Mouse (Mus musculus): ENCODE data around the gene Olfr701. TPM values are rescaled to one million over a fixed set of nuclear protein-coding genes. Genes with fewer than 3 reads are reported as not detected.

Olfr701 gene
- not detected in 2 replicates for polyA plus RNA-seq (2014; fragmentation: Nextera tagmentation; extraction: Ambion mirVana)

DNA sequence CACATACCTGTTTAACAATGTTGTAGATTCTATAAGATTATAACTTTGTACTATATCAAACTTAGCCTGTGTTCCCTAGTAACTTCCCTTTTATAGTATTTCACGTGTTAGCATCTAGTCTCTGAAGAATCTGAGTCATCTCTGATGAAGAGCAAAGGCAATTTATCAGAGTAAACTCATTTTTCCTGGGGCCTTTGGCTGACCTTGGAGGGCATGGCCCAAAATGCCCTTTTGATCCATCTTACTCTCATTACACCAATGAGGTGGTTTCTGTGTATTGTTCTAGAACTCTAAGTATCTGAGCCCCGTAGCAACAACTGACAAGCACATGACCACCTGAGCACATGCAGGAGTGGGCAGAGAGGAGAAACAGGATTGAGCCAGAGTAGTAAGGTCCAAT, at the start of gene Olfr701:
Olfr701 (plus strand) TSS at position 301 of the 400 bp plus-strand sequence.
- ATAC-seq (ENCODE audit: low FRiP score, low TSS enrichment) (no peak), DNase-seq (no peak)
- 71% methylated on average over 2 of the region's 2 CpGs for WGBS

DNA sequence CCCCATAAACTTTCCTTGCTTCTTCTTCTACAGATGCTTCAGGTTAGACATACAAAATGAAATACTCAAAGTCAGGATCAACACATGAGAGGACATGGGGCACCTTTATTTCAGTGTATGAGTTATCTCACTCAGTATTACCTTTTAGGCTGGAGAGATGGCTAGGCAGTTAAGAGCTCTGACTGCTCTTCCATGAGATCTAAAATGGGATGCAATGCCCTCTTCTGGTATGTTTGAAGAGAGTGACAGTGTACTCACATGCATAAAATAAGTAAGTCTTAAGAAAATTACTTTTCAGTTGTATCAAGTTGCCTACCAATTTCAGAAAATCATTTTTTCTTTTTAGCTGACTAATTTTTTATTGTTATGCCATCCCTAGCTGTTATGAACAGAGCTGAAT, 25.6 kb upstream of the Olfr701 start:
- Histone ChIP-seq H3K9me3 (ENCODE audit: control insufficient read depth, low read length) (no peaks in the 10 kb centered on the region), H3K36me3 (ENCODE audit: control insufficient read depth, insufficient read depth, low read length) (no peaks in the 10 kb centered on the region), H3K4me2 (ENCODE audit: low read length) (no peak overlapping the region), H3K27ac (replicated peaks; ENCODE audit: low read depth, low read length) (no peak overlapping the region), H3K27me3 (ENCODE audit: control insufficient read depth, insufficient read depth, low read length) (no peaks in the 10 kb centered on the region), H3K4me3 (replicated peaks; ENCODE audit: low read depth, low read length) (no peak overlapping the region), H3K4me1 (ENCODE audit: control insufficient read depth, insufficient read depth, low read length) (no peaks in the 10 kb centered on the region), H3K9ac (replicated peaks; ENCODE audit: low read length) (no peak overlapping the region)
- no peak for ATAC-seq (ENCODE audit: low FRiP score, low TSS enrichment)
- no peak for DNase-seq

More for the DNA sequence above, at the start of gene Olfr701:
- no peak within 1 kb of the TSS for H3K9ac ChIP-seq (replicated peaks; ENCODE audit: low read length)
- no peak within 1 kb of the TSS for H3K27ac ChIP-seq (replicated peaks; ENCODE audit: low read depth, low read length)
- no peaks in the 10 kb centered on the region for H3K27me3 ChIP-seq (ENCODE audit: control insufficient read depth, insufficient read depth, low read length)
- no peak within 1 kb of the TSS for H3K4me3 ChIP-seq (replicated peaks; ENCODE audit: low read depth, low read length)
- H3K4me2 ChIP-seq (ENCODE audit: low read length), result no peak within 1 kb of the TSS
- H3K9me3 ChIP-seq (ENCODE audit: control insufficient read depth, low read length), result no peaks in the 10 kb centered on the region
- H3K4me1 ChIP-seq (ENCODE audit: control insufficient read depth, insufficient read depth, low read length), result no peaks in the 10 kb centered on the region
- H3K36me3 ChIP-seq (ENCODE audit: control insufficient read depth, insufficient read depth, low read length), result no peaks in the 10 kb centered on the region

DNA sequence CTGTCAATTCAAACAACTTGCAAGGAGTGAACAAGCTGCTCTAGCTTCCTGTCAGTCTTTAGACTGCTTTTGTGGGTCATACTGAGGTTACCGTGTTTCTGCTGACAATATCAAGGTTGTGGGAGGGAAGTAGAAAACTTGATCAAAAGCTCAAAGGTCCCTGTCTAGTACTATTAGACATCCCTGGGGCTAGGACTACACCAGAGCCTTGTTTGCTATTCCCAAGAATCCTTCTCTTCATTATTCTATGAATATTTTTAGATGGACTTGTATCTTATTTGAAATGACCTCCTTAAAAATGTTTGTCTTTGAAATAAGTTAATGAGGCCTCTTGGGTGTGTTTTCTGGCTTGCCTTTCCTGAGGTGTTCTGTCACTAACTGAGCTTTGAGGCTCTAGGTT, 20.8 kb upstream of the Olfr701 start, which contains the start of gene Olfr699:
Olfr699 (minus strand) TSS at position 101 of the 400 bp plus-strand sequence.
- Histone ChIP-seq H3K36me3 (ENCODE audit: control insufficient read depth, insufficient read depth, low read length) (no peaks in the 10 kb centered on the region), H3K4me3 (replicated peaks; ENCODE audit: low read depth, low read length) (no peak within 1 kb of the TSS), H3K27ac (replicated peaks; ENCODE audit: low read depth, low read length) (no peak within 1 kb of the TSS), H3K9ac (replicated peaks; ENCODE audit: low read length) (no peak within 1 kb of the TSS), H3K4me2 (ENCODE audit: low read length) (no peak within 1 kb of the TSS), H3K9me3 (ENCODE audit: control insufficient read depth, low read length) (no peaks in the 10 kb centered on the region), H3K27me3 (ENCODE audit: control insufficient read depth, insufficient read depth, low read length) (no peaks in the 10 kb centered on the region), H3K4me1 (ENCODE audit: control insufficient read depth, insufficient read depth, low read length) (no peaks in the 10 kb centered on the region)
- DNase-seq (no peak), ATAC-seq (ENCODE audit: low FRiP score, low TSS enrichment) (no peak)
- 94% methylated on average over 1 of the region's 1 CpGs for WGBS

DNA sequence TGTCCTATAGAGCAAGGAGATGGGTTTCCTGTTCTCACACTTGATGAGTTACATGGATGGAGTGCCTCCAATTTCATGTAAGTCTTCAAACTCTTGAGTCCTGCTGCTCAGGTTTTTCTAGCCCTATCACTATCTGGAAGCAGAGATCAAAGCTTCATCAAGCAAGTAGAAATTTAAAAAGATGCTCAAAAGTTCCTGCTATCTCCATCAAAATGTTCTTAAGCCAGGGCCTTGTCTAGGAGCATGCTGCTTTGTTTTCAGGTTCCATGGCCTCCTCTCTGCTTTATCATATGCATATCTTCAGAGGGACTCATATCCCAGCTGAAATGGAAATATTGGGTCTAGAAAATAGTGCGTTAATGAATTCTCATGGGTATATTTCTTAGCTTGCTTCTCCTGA, 5.2 kb upstream of the Olfr701 start, which contains the start of gene Olfr700:
Olfr700 (minus strand) TSS at position 101 of the 400 bp plus-strand sequence.
- H3K27ac ChIP-seq (replicated peaks; ENCODE audit: low read depth, low read length), result no peak within 1 kb of the TSS
- H3K4me2 ChIP-seq (ENCODE audit: low read length), result no peak within 1 kb of the TSS
- H3K4me1 ChIP-seq (ENCODE audit: control insufficient read depth, insufficient read depth, low read length), result no peaks in the 10 kb centered on the region
- DNase-seq, result no peak
- ATAC-seq (ENCODE audit: low FRiP score, low TSS enrichment), result no peak
- no peaks in the 10 kb centered on the region for H3K36me3 ChIP-seq (ENCODE audit: control insufficient read depth, insufficient read depth, low read length)
- WGBS, result 87% methylated on average over 1 of the region's 1 CpGs
- no peak within 1 kb of the TSS for H3K4me3 ChIP-seq (replicated peaks; ENCODE audit: low read depth, low read length)
- H3K27me3 ChIP-seq (ENCODE audit: control insufficient read depth, insufficient read depth, low read length), result no peaks in the 10 kb centered on the region
- no peak within 1 kb of the TSS for H3K9ac ChIP-seq (replicated peaks; ENCODE audit: low read length)
- H3K9me3 ChIP-seq (ENCODE audit: control insufficient read depth, low read length), result no peaks in the 10 kb centered on the region

DNA sequence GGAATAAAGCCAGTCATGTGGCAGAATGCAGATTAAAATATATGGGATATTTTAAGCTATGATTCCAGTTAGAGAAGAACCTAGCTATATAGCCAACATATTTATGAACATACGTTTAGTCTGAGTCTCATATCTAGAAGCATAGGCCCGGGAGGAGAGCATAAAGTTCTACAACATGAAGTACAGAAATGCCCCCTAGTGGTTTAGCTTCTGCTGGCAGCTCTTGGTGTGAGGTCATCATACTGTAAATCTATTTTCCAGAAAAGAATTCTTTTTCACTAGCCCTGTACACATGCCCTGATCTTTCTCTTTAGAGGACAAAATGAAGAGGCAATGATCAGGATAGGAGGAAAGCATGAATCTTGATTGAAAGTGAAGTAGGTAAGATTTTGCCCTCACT, 1.8 kb downstream of the Olfr701 start:
- no peaks in the 10 kb centered on the region for H3K36me3 ChIP-seq (ENCODE audit: control insufficient read depth, insufficient read depth, low read length)
- H3K4me1 ChIP-seq (ENCODE audit: control insufficient read depth, insufficient read depth, low read length), result no peaks in the 10 kb centered on the region
- H3K9ac ChIP-seq (replicated peaks; ENCODE audit: low read length), result no peak overlapping the region
- H3K4me3 ChIP-seq (replicated peaks; ENCODE audit: low read depth, low read length), result no peak overlapping the region
- ATAC-seq (ENCODE audit: low FRiP score, low TSS enrichment), result no peak
- H3K9me3 ChIP-seq (ENCODE audit: control insufficient read depth, low read length), result no peaks in the 10 kb centered on the region
- WGBS, result 54% methylated on average over 2 of the region's 2 CpGs
- H3K27me3 ChIP-seq (ENCODE audit: control insufficient read depth, insufficient read depth, low read length), result no peaks in the 10 kb centered on the region
- peak; percentile 12 for DNase-seq
- H3K4me2 ChIP-seq (ENCODE audit: low read length), result no peak overlapping the region
- H3K27ac ChIP-seq (replicated peaks; ENCODE audit: low read depth, low read length), result no peak overlapping the region

DNA sequence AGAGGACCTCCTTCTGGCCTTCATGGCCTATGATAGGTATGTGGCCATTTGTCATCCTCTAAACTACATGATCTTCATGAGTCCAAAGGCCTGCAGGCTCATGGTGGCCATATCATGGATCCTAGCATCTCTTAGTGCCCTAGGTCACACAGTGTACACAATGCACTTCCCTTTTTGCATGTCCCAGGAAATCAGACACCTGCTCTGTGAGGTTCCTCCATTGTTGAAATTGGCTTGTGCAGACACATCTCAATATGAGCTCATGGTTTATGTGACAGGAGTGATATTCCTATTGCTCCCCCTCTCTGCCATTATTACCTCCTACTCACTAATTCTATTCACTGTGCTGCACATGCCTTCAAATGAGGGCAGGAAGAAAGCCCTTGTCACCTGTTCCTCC, 4.5 kb downstream of the Olfr701 start:
- no peaks in the 10 kb centered on the region for H3K4me1 ChIP-seq (ENCODE audit: control insufficient read depth, insufficient read depth, low read length)
- DNase-seq, result no peak
- H3K36me3 ChIP-seq (ENCODE audit: control insufficient read depth, insufficient read depth, low read length), result no peaks in the 10 kb centered on the region
- H3K4me2 ChIP-seq (ENCODE audit: low read length), result no peak overlapping the region
- no peak overlapping the region for H3K9ac ChIP-seq (replicated peaks; ENCODE audit: low read length)
- no peaks in the 10 kb centered on the region for H3K27me3 ChIP-seq (ENCODE audit: control insufficient read depth, insufficient read depth, low read length)
- H3K4me3 ChIP-seq (replicated peaks; ENCODE audit: low read depth, low read length), result no peak overlapping the region
- ATAC-seq (ENCODE audit: low FRiP score, low TSS enrichment), result no peak
- H3K9me3 ChIP-seq (ENCODE audit: control insufficient read depth, low read length), result no peaks in the 10 kb centered on the region
- H3K27ac ChIP-seq (replicated peaks; ENCODE audit: low read depth, low read length), result no peak overlapping the region

DNA sequence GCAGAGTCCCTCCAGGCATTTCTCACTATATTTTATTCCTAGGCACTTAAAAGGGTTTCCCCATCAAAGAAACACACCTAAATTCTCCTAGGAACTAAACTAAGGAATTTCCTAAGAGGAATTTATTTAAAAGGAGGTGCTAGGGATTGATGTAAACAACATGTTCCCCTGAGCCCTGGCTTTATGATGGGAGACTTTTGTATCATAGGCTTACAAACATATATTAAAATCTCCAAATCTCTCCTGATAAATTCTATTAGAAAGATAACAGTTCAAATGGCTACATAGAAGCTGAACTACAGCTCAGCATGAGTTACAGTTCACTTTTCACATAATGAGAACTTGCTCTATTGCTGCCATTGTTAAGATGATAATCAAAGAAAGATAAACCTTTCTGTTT, 19.9 kb downstream of the Olfr701 start, which contains the start of gene Olfr702:
Olfr702 (minus strand) TSS at position 101 of the 400 bp plus-strand sequence.
- no peak for ATAC-seq (ENCODE audit: low FRiP score, low TSS enrichment)
- no peak for DNase-seq
- no peak within 1 kb of the TSS for H3K4me3 ChIP-seq (replicated peaks; ENCODE audit: low read depth, low read length)

DNA sequence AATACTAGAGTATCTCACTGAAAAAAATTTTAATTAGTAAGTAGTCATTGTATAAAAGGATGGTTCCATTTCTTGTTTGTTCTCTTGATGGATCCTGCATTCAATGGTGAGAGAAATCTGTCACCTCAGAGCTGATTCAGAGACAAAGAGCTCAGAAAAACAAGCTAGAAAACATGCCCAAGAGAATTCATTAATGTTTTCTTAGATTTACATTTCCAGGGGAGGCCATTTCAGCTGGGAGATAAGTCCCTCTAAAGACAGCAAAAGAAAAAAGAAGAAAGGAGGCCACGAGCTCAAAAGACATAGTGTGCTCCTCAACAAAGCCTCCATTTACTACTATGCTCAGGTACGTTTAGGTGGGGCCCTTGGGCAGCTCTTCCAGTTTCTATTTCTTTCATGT, 29.1 kb downstream of the Olfr701 start, which contains the start of gene Olfr703:
Olfr703 (plus strand) TSS at position 301 of the 400 bp plus-strand sequence.
- no peak for ATAC-seq (ENCODE audit: low FRiP score, low TSS enrichment)
- no peak within 1 kb of the TSS for H3K9ac ChIP-seq (replicated peaks; ENCODE audit: low read length)
- H3K27ac ChIP-seq (replicated peaks; ENCODE audit: low read depth, low read length), result no peak within 1 kb of the TSS
- no peak for DNase-seq
- WGBS, result 69% methylated on average over 2 of the region's 2 CpGs
- H3K36me3 ChIP-seq (ENCODE audit: control insufficient read depth, insufficient read depth, low read length), result no peaks in the 10 kb centered on the region
- H3K4me2 ChIP-seq (ENCODE audit: low read length), result no peak within 1 kb of the TSS
- H3K4me3 ChIP-seq (replicated peaks; ENCODE audit: low read depth, low read length), result no peak within 1 kb of the TSS
- no peaks in the 10 kb centered on the region for H3K4me1 ChIP-seq (ENCODE audit: control insufficient read depth, insufficient read depth, low read length)
- H3K9me3 ChIP-seq (ENCODE audit: control insufficient read depth, low read length), result no peaks in the 10 kb centered on the region
- no peaks in the 10 kb centered on the region for H3K27me3 ChIP-seq (ENCODE audit: control insufficient read depth, insufficient read depth, low read length)

More for the DNA sequence above, 19.9 kb downstream of the Olfr701 start, which contains the start of gene Olfr702:
- H3K4me2 ChIP-seq (ENCODE audit: low read length), result no peak within 1 kb of the TSS
- H3K4me1 ChIP-seq (ENCODE audit: control insufficient read depth, insufficient read depth, low read length), result no peaks in the 10 kb centered on the region
- no peaks in the 10 kb centered on the region for H3K9me3 ChIP-seq (ENCODE audit: control insufficient read depth, low read length)
- H3K27me3 ChIP-seq (ENCODE audit: control insufficient read depth, insufficient read depth, low read length), result no peaks in the 10 kb centered on the region
- H3K36me3 ChIP-seq (ENCODE audit: control insufficient read depth, insufficient read depth, low read length), result no peaks in the 10 kb centered on the region
- no peak within 1 kb of the TSS for H3K27ac ChIP-seq (replicated peaks; ENCODE audit: low read depth, low read length)
- H3K9ac ChIP-seq (replicated peaks; ENCODE audit: low read length), result no peak within 1 kb of the TSS

DNA sequence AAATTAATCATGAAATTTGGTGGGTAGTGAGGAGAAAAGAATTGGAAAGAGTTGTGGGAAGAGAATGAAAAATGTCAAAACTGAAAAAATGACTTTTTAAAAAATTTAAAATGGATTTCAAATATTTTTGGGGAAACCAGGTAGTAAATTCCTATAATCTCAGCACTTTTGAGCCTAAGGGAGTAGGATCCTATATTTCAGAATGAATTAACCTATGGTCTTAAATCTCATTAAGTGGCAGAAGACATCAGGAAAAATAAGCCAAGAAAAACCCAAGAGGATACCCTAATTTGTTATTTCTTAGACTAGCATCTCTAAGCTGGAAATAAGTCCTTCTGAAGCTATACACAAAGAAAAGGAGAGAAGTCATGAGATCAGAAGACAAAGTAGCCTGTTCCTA, 49.0 kb downstream of the Olfr701 start, which contains the start of gene Olfr704:
Olfr704 (plus strand) TSS at position 301 of the 400 bp plus-strand sequence.
- DNase-seq, result no peak

More for the DNA sequence above, 49.0 kb downstream of the Olfr701 start, which contains the start of gene Olfr704:
- Histone ChIP-seq H3K4me2 (ENCODE audit: low read length) (no peak within 1 kb of the TSS), H3K9ac (replicated peaks; ENCODE audit: low read length) (no peak within 1 kb of the TSS), H3K4me3 (replicated peaks; ENCODE audit: low read depth, low read length) (no peak within 1 kb of the TSS), H3K9me3 (ENCODE audit: control insufficient read depth, low read length) (no peaks in the 10 kb centered on the region), H3K4me1 (ENCODE audit: control insufficient read depth, insufficient read depth, low read length) (no peaks in the 10 kb centered on the region), H3K27me3 (ENCODE audit: control insufficient read depth, insufficient read depth, low read length) (no peaks in the 10 kb centered on the region), H3K36me3 (ENCODE audit: control insufficient read depth, insufficient read depth, low read length) (no peaks in the 10 kb centered on the region), H3K27ac (replicated peaks; ENCODE audit: low read depth, low read length) (no peak within 1 kb of the TSS)
- ATAC-seq (ENCODE audit: low FRiP score, low TSS enrichment), result no peak

All from midbrain, embryonic 14.5 days (tissue).